ENCODE assay signal across 9 mouse cellular contexts in the genomic region with DNA sequence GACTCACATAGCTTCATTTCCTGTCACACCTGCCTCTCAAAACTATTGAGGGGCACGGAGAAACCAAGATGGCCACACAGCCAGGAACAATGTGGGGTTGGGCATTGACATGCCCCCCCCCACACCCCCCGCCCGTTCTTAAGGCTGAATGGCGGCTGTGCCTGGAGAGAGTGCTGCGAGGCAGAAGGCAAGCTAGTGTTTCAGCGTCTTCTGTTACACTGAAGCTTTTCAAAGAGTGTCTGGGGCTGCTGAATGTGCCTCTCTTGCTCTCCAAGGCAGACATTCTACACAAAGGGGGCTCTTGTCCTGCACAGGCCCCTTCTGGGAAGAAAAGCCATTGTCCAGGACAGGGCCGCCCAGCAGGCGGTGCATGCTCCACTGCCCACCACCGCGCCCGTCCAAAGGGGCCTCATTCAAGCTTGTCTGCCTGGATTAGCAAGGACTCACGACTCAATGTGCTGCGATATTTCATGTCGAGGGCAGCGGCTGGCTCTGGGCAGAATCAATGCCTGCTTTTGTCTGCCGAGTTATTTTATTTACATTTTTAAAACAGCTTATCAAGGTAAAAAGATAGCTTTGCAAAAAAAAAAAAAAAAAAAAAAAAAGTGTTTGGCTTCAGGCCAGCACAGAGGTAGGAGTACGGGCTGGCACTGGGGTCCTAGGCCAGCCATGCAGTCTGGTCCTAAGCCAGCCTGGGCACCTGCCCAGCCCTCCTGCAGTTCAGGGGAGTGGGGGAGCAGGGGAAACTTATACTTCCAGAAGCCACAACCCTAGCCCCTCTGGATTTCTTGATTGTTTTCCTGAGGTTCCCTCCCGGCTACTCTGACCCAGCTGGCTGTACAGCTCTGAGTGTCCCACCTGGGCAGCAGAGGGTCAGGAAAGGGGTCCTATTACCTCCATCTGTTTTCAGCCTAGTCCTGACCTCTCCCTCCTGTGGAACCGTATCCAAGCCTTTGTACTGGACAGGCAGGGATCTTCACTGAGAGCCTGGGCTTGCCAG. TPM values are rescaled to one million over a fixed set of nuclear protein-coding genes. Genes with fewer than 3 reads are reported as not detected.
DNase-seq lines count a peak whose midpoint lies in the region; ATAC-seq lines count a peak whose summit lies in the region.
"Had no signal": no experiment of that assay in that cellular context is flagged by ENCODE, and none has a peak within 500 bp of the region (broad histone marks: within the 10 kb centered on the region; RNA-seq: fewer than 3 reads in every experiment).

No protein-coding gene starts in this region.

- no peaks in the 10 kb centered on the region for H3K27me3 ChIP-seq in kidney, embryonic 15.5 days
- no peaks in the 10 kb centered on the region for H3K27me3 ChIP-seq in hindbrain, embryonic 12.5 days
- peaks cover 69% of the 10 kb centered on the region for H3K27me3 ChIP-seq in midbrain, embryonic 10.5 days (ENCODE audit: low read depth, poor library complexity, severe bottlenecking)

- peaks cover 27% of the 10 kb centered on the region for H3K4me1 ChIP-seq in kidney, embryonic 15.5 days
- H3K4me1 ChIP-seq in hindbrain, embryonic 12.5 days = peaks cover 61% of the 10 kb centered on the region
- H3K4me1 ChIP-seq in midbrain, embryonic 10.5 days = peaks cover 68% of the 10 kb centered on the region

- peak overlapping the region; percentile 80 for H3K27ac ChIP-seq in kidney, embryonic 15.5 days
- H3K27ac ChIP-seq in hindbrain, embryonic 12.5 days = peak overlapping the region; percentile 97
- peak overlapping the region; percentile 96 for H3K27ac ChIP-seq in midbrain, embryonic 10.5 days (replicated peaks)

- no peaks in the 10 kb centered on the region for H3K9me3 ChIP-seq in kidney, embryonic 15.5 days (replicated peaks)
- no peaks in the 10 kb centered on the region for H3K9me3 ChIP-seq in hindbrain, embryonic 12.5 days (replicated peaks)
- no peaks in the 10 kb centered on the region for H3K9me3 ChIP-seq in midbrain, embryonic 10.5 days (replicated peaks)

- peak overlapping the region; percentile 20; the same call in 1 of the 2 replicates for H3K4me2 ChIP-seq in kidney, embryonic 15.5 days
- H3K4me2 ChIP-seq in hindbrain, embryonic 12.5 days (replicated peaks) = 0 out of 2 replicates have a peak overlapping the region, but pooled peaks have one; percentile 20

- 0 out of 2 replicates have a peak overlapping the region, but pooled peaks have one; percentile 17 for H3K9ac ChIP-seq in kidney, embryonic 15.5 days
- H3K9ac ChIP-seq in hindbrain, embryonic 12.5 days = peak overlapping the region; percentile 15; the same call in 1 of the 2 replicates

- no peak for DNase-seq in kidney, postnatal 10 days
- peak; percentile 88 for DNase-seq in embryo, embryonic 11 days
- peak; percentile 96 for DNase-seq in midbrain, embryonic 10.5 days (ENCODE audit: low spot score)
- DNase-seq in yolk sac, embryonic 10.5 days (ENCODE audit: low spot score) = peak; percentile 35
- DNase-seq in spleen, adult 12 weeks (ENCODE audit: low spot score) = no peak

- no peak overlapping the region for H3K4me3 ChIP-seq in kidney, embryonic 15.5 days (replicated peaks)
- H3K4me3 ChIP-seq in hindbrain, embryonic 12.5 days = no peak overlapping the region
- H3K4me3 ChIP-seq in midbrain, embryonic 10.5 days = peak overlapping the region; percentile 28

- no peaks in the 10 kb centered on the region for H3K36me3 ChIP-seq in kidney, embryonic 15.5 days
- H3K36me3 ChIP-seq in hindbrain, embryonic 12.5 days = no peaks in the 10 kb centered on the region
- no peaks in the 10 kb centered on the region for H3K36me3 ChIP-seq in midbrain, embryonic 10.5 days

- WGBS in kidney, embryonic 15.5 days = 35% methylated on average over 19 of the region's 19 CpGs
- 11% methylated on average over 19 of the region's 19 CpGs for WGBS in hindbrain, embryonic 12.5 days
- 16% methylated on average over 19 of the region's 19 CpGs for WGBS in midbrain, embryonic 10.5 days

- peak; percentile 73 for ATAC-seq in kidney, embryonic 15.5 days (replicated peaks; ENCODE audit: low FRiP score)
- ATAC-seq in hindbrain, embryonic 12.5 days (ENCODE audit: low FRiP score) = peak; percentile 91
- no peak for ATAC-seq in megakaryocyte-erythroid progenitor cell, adult 5-6 weeks (replicated peaks; ENCODE audit: low FRiP score, low TSS enrichment, poor library complexity, severe bottlenecking)

RNA-seq across cellular contexts. Expression of gene Noxa1, which starts 31.4 kb away (rescaled TPM):
- polyA plus RNA-seq in kidney, embryonic 15.5 days (2015; fragmentation: Nextera tagmentation; extraction: Ambion mirVana) = 0.77 and 1.1 TPM in 2 replicates
- polyA plus RNA-seq in hindbrain, embryonic 12.5 days (2016; fragmentation: Nextera tagmentation; extraction: Ambion mirVana) = 0.14 and 0.22 TPM in 2 replicates
- 0.09 TPM in 1 of 2 replicates, not detected in the other for polyA plus RNA-seq in midbrain, embryonic 10.5 days (2016; fragmentation: Nextera tagmentation; extraction: Ambion mirVana)
- total RNA-seq in megakaryocyte-erythroid progenitor cell, adult 5-6 weeks (2014; fragmentation: Nextera tagmentation) = not detected in 2 replicates
- 1.1 TPM in 1 of 2 replicates, not detected in the other for total RNA-seq in megakaryocyte-erythroid progenitor cell, adult 5-6 weeks (2017)
- polyA plus RNA-seq: heart, postnatal 0 days had no signal

RNA-seq across cellular contexts. Expression of gene Entpd8, which starts 46.2 kb away (rescaled TPM):
- 5.0 and 5.3 TPM in 2 replicates for polyA plus RNA-seq in kidney, embryonic 15.5 days (2015; fragmentation: Nextera tagmentation; extraction: Ambion mirVana)
- polyA plus RNA-seq in hindbrain, embryonic 12.5 days (2016; fragmentation: Nextera tagmentation; extraction: Ambion mirVana) = not detected in 2 replicates
- not detected in 2 replicates for polyA plus RNA-seq in midbrain, embryonic 10.5 days (2016; fragmentation: Nextera tagmentation; extraction: Ambion mirVana)
- not detected in 2 replicates for total RNA-seq in megakaryocyte-erythroid progenitor cell, adult 5-6 weeks (2014; fragmentation: Nextera tagmentation)
- not detected in 2 replicates for total RNA-seq in megakaryocyte-erythroid progenitor cell, adult 5-6 weeks (2017)
- polyA plus RNA-seq: heart, postnatal 0 days had no signal

RNA-seq across cellular contexts. Expression of gene Nrarp, which starts 54.2 kb away (rescaled TPM):
- 21.8 and 23.7 TPM in 2 replicates for polyA plus RNA-seq in kidney, embryonic 15.5 days (2015; fragmentation: Nextera tagmentation; extraction: Ambion mirVana)
- 70.9 and 76.4 TPM in 2 replicates for polyA plus RNA-seq in hindbrain, embryonic 12.5 days (2016; fragmentation: Nextera tagmentation; extraction: Ambion mirVana)
- 65.8 and 74.1 TPM in 2 replicates for polyA plus RNA-seq in midbrain, embryonic 10.5 days (2016; fragmentation: Nextera tagmentation; extraction: Ambion mirVana)
- total RNA-seq in megakaryocyte-erythroid progenitor cell, adult 5-6 weeks (2014; fragmentation: Nextera tagmentation) = 3.5 and 4.6 TPM in 2 replicates
- 1.3 and 2.4 TPM in 2 replicates for total RNA-seq in megakaryocyte-erythroid progenitor cell, adult 5-6 weeks (2017)

Comparison
In these comparisons a context has a peak if more than half of its experiments do, and no peak if none do; other contexts are left out.
1. DNase-seq: peak in embryo, embryonic 11 days (single experiment), midbrain, embryonic 10.5 days (single experiment) and yolk sac, embryonic 10.5 days (single experiment); none in kidney, postnatal 10 days (single experiment) and spleen, adult 12 weeks (single experiment).
2. Peak in every context shown above with its lines, with median percentiles within 50 percentile points of each other: H3K27ac ChIP-seq.